Mouse (Mus musculus): Measurements from ENCODE around the gene Crabp2.

GRCm38 (mm10) chr3:87980085-87980484 is 31.6 kb downstream of the Crabp2 start:
- TF ChIP-seq CTCF (IDR thresholded peaks at IDR 0.05; ENCODE audit: low read depth, low read length) = no peak
- no peak for TF ChIP-seq POLR2A (IDR thresholded peaks at IDR 0.05; ENCODE audit: borderline replicate concordance, low read depth, low read length)

Measured in bone marrow macrophage, adult 2 months (primary cell).